Mouse (Mus musculus): ENCODE measurements around the gene 2610042L04Rik.
"Not testable (repeated sequence)": the region's sequence is repeated elsewhere in the genome, so short reads cannot be mapped to it uniquely, and the experiment has no call there.

2610042L04Rik gene

GRCm38 (mm10) chr14:4334476-4335080 lies at the start of gene 2610042L04Rik:
TSS of gene 2610042L04Rik (plus strand) at chr14:4334763.
- not testable (repeated sequence) for DNase-seq (ENCODE audit: low read depth)

GRCm38 (mm10) chr14:4316983-4317382 lies 17.6 kb upstream of the 2610042L04Rik start, which contains the start of gene Gm3149:
TSS of gene Gm3149 (plus strand) at chr14:4317283.
- not testable (repeated sequence) for DNase-seq (ENCODE audit: low read depth)

- DNase-seq (ENCODE audit: low read depth), result not testable (repeated sequence)
These were observed 943 bp downstream of the 2610042L04Rik start for GRCm38 (mm10) chr14:4335506-4335905.

GRCm38 (mm10) chr14:4368991-4369390 lies 34.4 kb downstream of the 2610042L04Rik start:
- DNase-seq (ENCODE audit: low read depth), result not testable (repeated sequence)

- not testable (repeated sequence) for DNase-seq (ENCODE audit: low read depth)
These were observed 35.1 kb downstream of the 2610042L04Rik start for GRCm38 (mm10) chr14:4369691-4370090.

GRCm38 (mm10) chr14:4377871-4378270 lies 43.3 kb downstream of the 2610042L04Rik start:
- not testable (repeated sequence) for DNase-seq (ENCODE audit: low read depth)

GRCm38 (mm10) chr14:4385606-4386005 lies 51.0 kb downstream of the 2610042L04Rik start:
- DNase-seq (ENCODE audit: low read depth), result not testable (repeated sequence)

GRCm38 (mm10) chr14:4392841-4393530 lies 58.4 kb downstream of the 2610042L04Rik start:
- not testable (repeated sequence) for DNase-seq (ENCODE audit: low read depth)

GRCm38 (mm10) chr14:4397226-4397625 lies 62.7 kb downstream of the 2610042L04Rik start, which contains the start of gene Gm3159:
TSS of gene Gm3159 (plus strand) at chr14:4397526.
- DNase-seq (ENCODE audit: low read depth), result not testable (repeated sequence)

GRCm38 (mm10) chr14:4398624-4399023 lies 64.1 kb downstream of the 2610042L04Rik start:
- DNase-seq (ENCODE audit: low read depth), result not testable (repeated sequence)

GRCm38 (mm10) chr14:4400115-4400789 lies 65.7 kb downstream of the 2610042L04Rik start:
- not testable (repeated sequence) for DNase-seq (ENCODE audit: low read depth)

- DNase-seq (ENCODE audit: low read depth), result not testable (repeated sequence)
These were observed 66.7 kb downstream of the 2610042L04Rik start for GRCm38 (mm10) chr14:4401245-4401644.

- not testable (repeated sequence) for DNase-seq (ENCODE audit: low read depth)
These were observed 69.3 kb downstream of the 2610042L04Rik start for GRCm38 (mm10) chr14:4403840-4404239.

Data from NIH3T3 (cell line).